Comparison of ENCODE assay signal across 9 mouse cellular contexts in the genomic region with DNA sequence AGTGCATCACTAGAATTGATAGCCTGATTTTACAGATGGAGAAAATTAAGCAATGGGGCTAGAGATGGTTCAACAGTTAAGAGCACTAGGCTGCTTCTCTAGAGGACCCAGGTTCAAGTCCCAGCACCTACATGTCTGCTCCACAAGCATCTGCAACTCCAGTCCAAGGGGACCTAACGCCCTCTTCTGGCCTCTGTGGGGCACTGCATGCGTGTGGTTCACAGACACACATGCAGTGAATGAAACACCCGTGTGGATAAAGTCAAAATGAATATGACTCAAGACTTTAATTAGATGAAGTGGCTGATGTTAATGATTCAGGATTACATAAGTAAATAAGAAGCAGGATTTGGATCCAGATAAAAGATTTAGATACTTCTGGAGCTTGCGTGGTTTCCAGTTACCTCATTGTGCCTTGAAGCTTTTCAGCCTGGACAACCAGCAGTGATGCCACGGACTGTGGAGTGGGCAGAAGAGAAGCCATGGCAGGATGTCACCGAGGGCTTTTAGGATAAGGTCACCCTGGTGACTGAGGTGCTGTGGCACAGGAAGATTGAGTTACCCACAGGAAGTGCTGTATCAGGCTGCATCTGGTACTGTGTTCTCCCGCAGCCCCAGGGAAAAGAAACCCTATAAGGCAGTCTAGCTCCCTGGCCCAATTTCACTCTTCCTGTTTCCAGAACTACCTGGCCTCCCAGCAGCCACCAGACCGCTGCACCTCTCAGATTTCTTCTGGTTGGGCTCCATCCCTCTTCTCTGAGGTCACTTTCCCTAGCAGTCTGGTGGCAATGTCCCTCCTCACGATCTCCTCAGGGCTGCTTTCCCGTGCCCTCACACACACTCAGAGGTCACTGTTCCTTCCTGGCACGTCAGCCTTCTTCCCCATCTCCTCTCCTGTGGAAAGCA.
A peak's percentile ranks its signal among the peaks of the same experiment; 100 is the strongest.
DNase-seq lines count a peak whose midpoint lies in the region; ATAC-seq and TF ChIP-seq lines count a peak whose summit lies in the region.
"Had no signal": no experiment of that assay in that cellular context is flagged by ENCODE, and none has a peak within 500 bp of the region (broad histone marks: within the 10 kb centered on the region; RNA-seq: fewer than 3 reads in every experiment).

No protein-coding gene starts in this region.

- no peaks in the 10 kb centered on the region for H3K27me3 ChIP-seq in cerebellum, adult 2 months (ENCODE audit: control insufficient read depth, insufficient read depth, low read length)
- H3K27me3 ChIP-seq: stomach, embryonic 15.5 days had no signal

- peaks cover 4% of the 10 kb centered on the region; the same call in 1 of the 2 replicates for H3K4me1 ChIP-seq in cerebellum, adult 2 months (ENCODE audit: control insufficient read depth, insufficient read depth, low read length)
- peaks cover 3% of the 10 kb centered on the region for H3K4me1 ChIP-seq in cortical plate, adult 2 months (ENCODE audit: control insufficient read depth, insufficient read depth, low read length)

- TF ChIP-seq CTCF in cerebellum, adult 2 months (IDR thresholded peaks at IDR 0.05; ENCODE audit: borderline replicate concordance, insufficient read depth, low read depth, low read length): peak; percentile 28; the same call in 1 of the 2 replicates
- peak; percentile 62 for TF ChIP-seq CTCF in layer of hippocampus, adult 2 months (conservative IDR thresholded peaks at IDR 0.05)
- 0 out of 2 replicates have a peak, but pooled peaks have one; percentile 18 for TF ChIP-seq CTCF in cortical plate, adult 2 months (IDR thresholded peaks at IDR 0.05; ENCODE audit: extremely low read depth, insufficient read depth, low read length)

- 74% methylated on average over 11 of the region's 11 CpGs for WGBS in cerebellum, adult 2 months

- no peak overlapping the region for H3K4me3 ChIP-seq in cerebellum, adult 2 months (replicated peaks; ENCODE audit: insufficient read depth, low read depth, low read length)
- H3K4me3 ChIP-seq in layer of hippocampus, adult 2 months: no peak overlapping the region
- H3K4me3 ChIP-seq in cortical plate, adult 2 months (ENCODE audit: insufficient read depth, low read length): no peak overlapping the region
- H3K4me3 ChIP-seq: stomach, embryonic 15.5 days had no signal

- intact Hi-C loops in left cerebral cortex, postnatal 36 days (cut with DNase I): no loop called here

- no peak overlapping the region for H3K27ac ChIP-seq in cerebellum, adult 2 months (ENCODE audit: insufficient read depth, low read length)
- peak overlapping the region; percentile 9; the same call in 1 of the 2 replicates for H3K27ac ChIP-seq in layer of hippocampus, adult 2 months
- H3K27ac ChIP-seq in cortical plate, adult 2 months (ENCODE audit: insufficient read depth, low read length): no peak overlapping the region
- H3K27ac ChIP-seq: stomach, embryonic 15.5 days had no signal

- TF ChIP-seq POLR2A in cerebellum, adult 2 months (IDR thresholded peaks at IDR 0.05; ENCODE audit: borderline replicate concordance, insufficient read depth, low read length): no peak
- TF ChIP-seq POLR2A in cortical plate, adult 2 months (IDR thresholded peaks at IDR 0.05; ENCODE audit: extremely low read depth, insufficient read depth, low read length): no peak

- ATAC-seq in megakaryocyte progenitor cell, adult 5-6 weeks (replicated peaks; ENCODE audit: poor library complexity): peak; percentile 79

- DNase-seq in cerebellum, adult 2 months: no peak
- DNase-seq in cerebellum, postnatal 10 days: no peak
- DNase-seq in layer of hippocampus, adult 2 months (ENCODE audit: low spot score in 2 of 2): peak in 1 of 2 experiments; percentile 9
- no peak for DNase-seq in layer of hippocampus, adult 18-20 months (ENCODE audit: low spot score in 2 of 2)
- DNase-seq in left cerebral cortex, postnatal 36 days (ENCODE audit: low spot score in 2 of 2): no peak
- no peak for DNase-seq in embryo, embryonic 9.5 days (ENCODE audit: extremely low spot score)
